Mouse (Mus musculus): ENCODE results near the gene Mup9. TPM values are rescaled to one million over a fixed set of nuclear protein-coding genes. Genes with fewer than 3 reads are reported as not detected.
"Not testable (repeated sequence)": the region's sequence is repeated elsewhere in the genome, so short reads cannot be mapped to it uniquely, and the experiment has no call there.

The Mup9 gene
- under 1 TPM in 1 of 4 experiments, not detected in 3; 0.70 TPM for total RNA-seq (2022)

GRCm38 (mm10) chr4:60421852-60422251 lies at the start of gene Mup9:
Gene Mup9, minus strand, starts transcription at chr4:60421952.
- DNase-seq (ENCODE audit: low spot score in 2 of 2), result not testable (repeated sequence)

Other genes with a start within 250 kb of the Mup9 start
- not detected for gene Mup8, start 199.4 kb downstream of the Mup9 start, total RNA-seq (2022)
- not detected for gene Mup1, start 80.0 kb upstream of the Mup9 start, total RNA-seq (2022)
- under 1 TPM in 1 of 4 experiments, not detected in 3; 0.83 TPM for gene Mup10, start 160.2 kb upstream of the Mup9 start, total RNA-seq (2022)
- under 1 TPM in 1 of 4 experiments, not detected in 3; 0.78 TPM for gene Mup11, start 240.5 kb upstream of the Mup9 start, total RNA-seq (2022)